Mouse (Mus musculus): ENCODE measurements around the gene Hnrnpl. TPM values are rescaled to one million over a fixed set of nuclear protein-coding genes. Genes with fewer than 3 reads are reported as not detected.
"Not testable (repeated sequence)": the region's sequence is repeated elsewhere in the genome, so short reads cannot be mapped to it uniquely, and the experiment has no call there.

The Hnrnpl gene
- polyA plus RNA-seq, 1 experiment from 2014 or later: 372 TPM

DNA sequence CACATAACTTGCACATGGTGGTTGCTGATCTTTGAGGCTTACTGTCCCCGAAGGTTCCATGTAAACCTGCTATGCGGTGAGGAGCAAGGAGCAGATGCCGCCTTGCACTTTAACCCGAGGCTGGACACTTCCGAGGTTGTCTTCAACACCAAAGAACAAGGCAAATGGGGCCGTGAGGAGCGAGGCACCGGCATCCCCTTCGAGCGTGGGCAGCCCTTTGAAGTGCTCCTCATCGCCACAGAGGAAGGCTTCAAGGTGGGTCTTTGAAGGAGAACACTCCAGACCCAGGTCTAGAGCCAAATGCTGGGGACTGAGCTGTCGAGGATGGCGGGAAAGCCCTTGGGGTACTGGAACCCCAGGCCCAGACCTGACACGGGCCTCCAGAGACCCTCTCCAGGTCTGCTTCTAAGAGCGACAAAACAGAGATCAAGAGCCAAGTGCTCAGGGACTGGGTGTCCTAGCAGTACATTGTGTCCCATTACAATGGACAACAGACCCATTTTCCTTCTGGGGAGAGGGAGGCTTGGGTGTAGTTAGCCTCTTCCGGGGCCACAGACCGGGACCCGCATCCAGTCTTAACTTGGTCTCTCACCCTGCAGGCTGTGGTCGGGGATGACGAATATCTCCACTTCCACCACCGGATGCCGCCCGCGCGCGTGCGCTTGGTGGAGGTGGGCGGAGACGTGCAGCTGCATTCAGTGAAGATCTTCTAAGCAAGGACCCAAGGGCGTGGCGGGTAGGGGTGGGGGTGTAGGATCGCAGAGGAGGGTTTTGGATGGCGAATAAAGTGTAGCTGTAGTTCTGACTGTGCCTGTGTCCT, 57.4 kb downstream of the Hnrnpl start:
- Histone ChIP-seq H3K9ac (no peak overlapping the region; the same call in 1 of the 2 replicates), H3K4me3 (0 out of 2 replicates have a peak overlapping the region, but pooled peaks have one; percentile 9), H3K4me1 (0 out of 2 replicates have a peak, but pooled peaks cover 9% of the 10 kb centered on the region), H3K27ac (no peak overlapping the region), H3K36me3 (no peaks in the 10 kb centered on the region), H3K9me3 (no peaks in the 10 kb centered on the region), H3K4me2 (replicated peaks) (peak overlapping the region; percentile 39), H3K27me3 (no peaks in the 10 kb centered on the region)
- ATAC-seq (ENCODE audit: insufficient number of reproducible peaks, insufficient read depth, low FRiP score, low TSS enrichment): peak; percentile 64; the same call in 1 of the 2 replicates
- WGBS: 42% methylated on average over 33 of the region's 33 CpGs

DNA sequence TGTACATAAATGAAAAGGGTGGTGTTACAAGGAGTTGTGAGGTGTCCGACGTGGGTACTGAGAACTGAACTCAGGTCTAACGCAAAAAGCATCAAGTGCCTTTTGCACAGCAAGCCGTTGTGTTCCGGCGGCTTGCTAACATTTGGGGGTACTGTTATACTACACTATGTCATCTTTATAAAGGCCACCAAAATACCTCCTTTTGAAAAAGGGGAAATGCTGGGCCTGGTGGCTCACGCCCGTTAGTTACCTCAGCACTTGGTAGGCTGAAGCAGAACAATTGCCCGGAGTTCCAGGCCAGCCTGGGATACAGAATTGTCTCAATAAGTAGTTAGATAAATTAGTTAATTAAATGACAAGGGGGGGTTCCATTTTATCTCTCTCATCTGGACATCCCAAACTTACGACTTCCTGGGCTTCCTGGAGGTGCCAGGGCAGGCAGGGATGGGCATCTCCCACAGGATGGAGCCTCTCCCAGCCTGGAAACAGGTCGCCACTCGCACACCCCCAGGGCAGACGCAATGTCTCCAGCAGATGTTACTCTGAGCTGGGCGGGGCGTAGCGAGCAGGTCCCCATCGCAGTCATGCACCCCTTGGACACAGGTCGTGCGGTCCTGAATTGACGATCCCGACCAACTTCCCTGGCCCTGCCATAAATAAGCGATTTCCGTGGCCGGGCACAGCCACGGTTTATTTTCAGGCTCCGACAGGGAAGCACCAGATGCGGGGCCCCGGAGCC, 58.6 kb downstream of the Hnrnpl start:
- no peaks in the 10 kb centered on the region for H3K36me3 ChIP-seq
- H3K4me3 ChIP-seq: no peak overlapping the region
- WGBS: 89% methylated on average over 28 of the region's 28 CpGs
- H3K27ac ChIP-seq: no peak overlapping the region
- ATAC-seq (ENCODE audit: insufficient number of reproducible peaks, insufficient read depth, low FRiP score, low TSS enrichment): no peak
- H3K27me3 ChIP-seq: no peaks in the 10 kb centered on the region
- H3K9ac ChIP-seq: no peak overlapping the region
- no peaks in the 10 kb centered on the region for H3K9me3 ChIP-seq
- H3K4me1 ChIP-seq: 0 out of 2 replicates have a peak, but pooled peaks cover 9% of the 10 kb centered on the region
- H3K4me2 ChIP-seq (replicated peaks): no peak overlapping the region

DNA sequence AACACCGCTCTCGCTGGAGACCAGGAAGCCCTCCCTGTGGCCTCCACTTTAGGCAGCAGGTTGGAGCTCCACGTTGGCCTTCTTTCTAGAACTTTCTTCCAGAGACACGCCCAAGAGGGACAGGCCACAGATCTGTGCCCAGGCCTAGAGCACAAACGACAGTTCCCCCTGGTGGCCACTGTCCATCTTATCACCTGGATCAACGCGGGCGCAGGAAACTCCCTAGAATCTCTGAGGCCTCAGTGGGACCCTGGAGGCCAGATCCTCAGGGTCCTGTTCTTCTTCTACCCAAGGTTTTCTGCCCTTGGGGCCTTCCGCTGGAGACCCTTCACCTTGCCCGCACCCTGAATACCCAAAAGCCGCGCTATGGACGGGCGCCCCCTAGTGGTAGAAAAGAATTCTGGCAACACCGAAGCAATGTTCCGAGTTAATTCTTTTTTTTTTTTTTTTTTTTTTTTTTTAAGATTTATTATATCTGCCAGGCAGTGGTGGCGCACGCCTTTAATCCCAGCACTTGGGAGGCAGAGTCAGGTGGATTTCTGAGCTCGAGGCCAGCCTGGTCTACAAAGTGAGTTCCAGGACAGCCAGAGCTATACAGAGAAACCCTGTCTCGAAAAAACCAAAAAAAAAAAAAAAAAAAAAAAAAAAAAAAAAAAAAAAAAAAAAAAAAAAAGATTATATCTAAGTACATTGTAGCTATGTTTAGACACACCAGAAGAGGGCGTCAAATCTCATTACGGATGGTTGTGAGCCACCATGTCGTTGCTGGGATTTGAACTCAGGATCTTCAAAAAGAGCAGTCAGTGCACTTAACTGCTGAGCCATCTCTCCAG, 59.4 kb downstream of the Hnrnpl start:
- not testable (repeated sequence) for H3K27me3 ChIP-seq; ATAC-seq (ENCODE audit: insufficient number of reproducible peaks, insufficient read depth, low FRiP score, low TSS enrichment); H3K36me3 ChIP-seq; H3K27ac ChIP-seq; H3K4me1 ChIP-seq; H3K9ac ChIP-seq; H3K4me2 ChIP-seq (replicated peaks); H3K9me3 ChIP-seq; H3K4me3 ChIP-seq
- 30% methylated on average over 23 of the region's 23 CpGs for WGBS

DNA sequence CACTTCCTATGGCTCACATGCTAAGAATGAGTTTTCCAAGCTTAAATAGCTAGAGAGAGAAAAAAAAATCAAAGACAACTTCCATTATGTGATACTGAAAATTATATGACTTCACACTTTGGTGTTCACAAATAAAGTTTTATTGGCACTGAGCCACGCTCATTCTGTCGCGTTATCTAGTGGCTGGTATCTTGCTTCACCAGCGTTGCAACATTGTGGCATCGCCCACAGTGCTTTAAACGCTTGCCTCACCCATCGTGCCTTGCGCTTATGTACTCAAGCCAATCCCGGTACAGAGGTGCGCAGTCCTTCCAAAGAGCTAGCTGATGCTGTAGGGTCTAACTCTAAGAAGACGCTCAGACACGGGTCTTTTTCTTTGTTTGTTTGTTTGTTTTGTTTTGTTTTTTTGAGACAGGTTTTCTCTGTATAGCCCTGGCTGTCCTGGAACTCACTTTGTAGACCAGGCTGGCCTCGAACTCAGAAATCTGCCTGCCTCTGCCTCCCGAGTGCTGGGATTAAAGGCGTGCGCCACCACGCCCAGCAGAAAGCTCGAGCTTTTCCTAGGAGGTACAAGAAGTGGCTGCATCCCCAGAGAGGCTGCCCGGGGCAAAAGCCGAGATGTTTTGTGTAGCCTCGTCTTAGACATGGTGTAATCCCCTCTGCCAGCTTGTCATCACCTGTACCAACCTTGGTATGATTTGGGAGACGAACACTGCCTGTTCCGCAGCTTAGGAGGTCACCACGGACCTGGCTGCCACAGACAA, 62.7 kb downstream of the Hnrnpl start:
- 89% methylated on average over 24 of the region's 24 CpGs for WGBS

More for the DNA sequence above, 62.7 kb downstream of the Hnrnpl start:
- no peaks in the 10 kb centered on the region for H3K36me3 ChIP-seq
- 0 out of 2 replicates have a peak, but pooled peaks cover 3% of the 10 kb centered on the region for H3K4me1 ChIP-seq
- H3K27me3 ChIP-seq: no peaks in the 10 kb centered on the region
- no peak overlapping the region for H3K4me2 ChIP-seq (replicated peaks)
- no peaks in the 10 kb centered on the region for H3K9me3 ChIP-seq
- H3K27ac ChIP-seq: no peak overlapping the region
- ATAC-seq (ENCODE audit: insufficient number of reproducible peaks, insufficient read depth, low FRiP score, low TSS enrichment): no peak
- H3K4me3 ChIP-seq: no peak overlapping the region
- H3K9ac ChIP-seq: no peak overlapping the region

Other genes with a start within 250 kb of the Hnrnpl start
- gene Samd4b, start 210.4 kb upstream of the Hnrnpl start, polyA plus RNA-seq (2016; fragmentation: Nextera tagmentation; extraction: Ambion mirVana): 36.6 and 36.8 TPM in 2 replicates
- 43.4 and 44.1 TPM in 2 replicates for gene Pak4, start 210.4 kb upstream of the Hnrnpl start, polyA plus RNA-seq (2016; fragmentation: Nextera tagmentation; extraction: Ambion mirVana)
- gene Acp7, start 177.2 kb upstream of the Hnrnpl start, polyA plus RNA-seq (2016; fragmentation: Nextera tagmentation; extraction: Ambion mirVana): 0.18 TPM in 1 of 2 replicates, not detected in the other
- gene Fbxo27, start 115.7 kb upstream of the Hnrnpl start, polyA plus RNA-seq (2016; fragmentation: Nextera tagmentation; extraction: Ambion mirVana): 8.6 and 11.9 TPM in 2 replicates
- gene Fbxo17, start 91.7 kb upstream of the Hnrnpl start, polyA plus RNA-seq (2016; fragmentation: Nextera tagmentation; extraction: Ambion mirVana): 15.9 and 19.7 TPM in 2 replicates
- gene Mrps12, start 66.7 kb upstream of the Hnrnpl start, polyA plus RNA-seq (2016; fragmentation: Nextera tagmentation; extraction: Ambion mirVana): 135 and 138 TPM in 2 replicates
- gene Sars2, start 66.5 kb upstream of the Hnrnpl start, polyA plus RNA-seq (2016; fragmentation: Nextera tagmentation; extraction: Ambion mirVana): 29.8 and 32.0 TPM in 2 replicates
- 5.0 and 6.5 TPM in 2 replicates for gene Ccer2, start 52.4 kb upstream of the Hnrnpl start, polyA plus RNA-seq (2016; fragmentation: Nextera tagmentation; extraction: Ambion mirVana)
- gene Sirt2, start 41.8 kb upstream of the Hnrnpl start, polyA plus RNA-seq (2016; fragmentation: Nextera tagmentation; extraction: Ambion mirVana): 76.1 and 76.7 TPM in 2 replicates
- gene Nfkbib, start 41.0 kb upstream of the Hnrnpl start, polyA plus RNA-seq (2016; fragmentation: Nextera tagmentation; extraction: Ambion mirVana): 38.9 and 42.0 TPM in 2 replicates
- 2.2 and 2.8 TPM in 2 replicates for gene Rinl, start 19.6 kb upstream of the Hnrnpl start, polyA plus RNA-seq (2016; fragmentation: Nextera tagmentation; extraction: Ambion mirVana)
- gene Ech1, start 16.7 kb downstream of the Hnrnpl start, polyA plus RNA-seq (2016; fragmentation: Nextera tagmentation; extraction: Ambion mirVana): 117 and 128 TPM in 2 replicates
- 5.4 and 7.3 TPM in 2 replicates for gene Lgals4, start 25.3 kb downstream of the Hnrnpl start, polyA plus RNA-seq (2016; fragmentation: Nextera tagmentation; extraction: Ambion mirVana)
- gene Lgals7, start 55.3 kb downstream of the Hnrnpl start, polyA plus RNA-seq (2016; fragmentation: Nextera tagmentation; extraction: Ambion mirVana): 2.4 and 4.2 TPM in 2 replicates
- 0.26 and 0.36 TPM in 2 replicates for gene Capn12, start 72.9 kb downstream of the Hnrnpl start, polyA plus RNA-seq (2016; fragmentation: Nextera tagmentation; extraction: Ambion mirVana)
- gene Actn4, start 153.8 kb downstream of the Hnrnpl start, polyA plus RNA-seq (2016; fragmentation: Nextera tagmentation; extraction: Ambion mirVana): 233 and 253 TPM in 2 replicates
- gene Eif3k, start 173.3 kb downstream of the Hnrnpl start, polyA plus RNA-seq (2016; fragmentation: Nextera tagmentation; extraction: Ambion mirVana): 392 and 419 TPM in 2 replicates
- 6.7 and 9.3 TPM in 2 replicates for gene Map4k1, start 173.5 kb downstream of the Hnrnpl start, polyA plus RNA-seq (2016; fragmentation: Nextera tagmentation; extraction: Ambion mirVana)